Mouse (Mus musculus) lung, postnatal 0 days (tissue): ENCODE measurements around the gene Ect2. TPM values are rescaled to one million over a fixed set of nuclear protein-coding genes. Genes with fewer than 3 reads are reported as not detected.

ENCODE experiments used
- ATAC-seq: fragments of 200-750 bp; cut with Nextera tagmentation; 2 replicates; pipeline ENCODE4 v1.8.0; 2017; ENCODE audit warnings: moderate library complexity
- DNase-seq: peaks from one replicate; pipeline ENCODE4 v3.0.0-alpha.2; 2016; ENCODE audit warnings: low spot score
- H3K27ac ChIP-seq: fragments of 300-500 bp; sonication (generic); 2 replicates; pipeline ENCODE4 v1.5.1; 2014; ENCODE audit warnings: antibody characterized with exemption, mild to moderate bottlenecking, low read length, mixed read lengths
- H3K27me3 ChIP-seq: fragments of 300-500 bp; sonication (generic); replicated peaks from 2 replicates; pipeline ENCODE4 v1.6.1; 2014; ENCODE audit warnings: low read length, mixed read lengths; ENCODE audit not compliant: insufficient read depth
- H3K36me3 ChIP-seq: fragments of 300-500 bp; sonication (generic); 2 replicates; pipeline ENCODE4 v1.6.1; 2014; ENCODE audit warnings: low read length, mixed read lengths; ENCODE audit not compliant: insufficient read depth
- H3K4me1 ChIP-seq: fragments of 300-500 bp; sonication (generic); 2 replicates; pipeline ENCODE4 v1.6.1; 2014; ENCODE audit warnings: antibody characterized with exemption, low read depth, low read length, mixed read lengths; ENCODE audit not compliant: insufficient read depth
- H3K4me2 ChIP-seq: fragments of 300-500 bp; sonication (generic); replicated peaks from 2 replicates; pipeline ENCODE4 v1.6.1; 2014; ENCODE audit warnings: low read depth, mild to moderate bottlenecking, low read length, moderate library complexity, mixed read lengths
- H3K4me3 ChIP-seq: fragments of 300-500 bp; sonication (generic); 2 replicates; pipeline ENCODE4 v1.5.1; 2014; ENCODE audit warnings: low read depth, low read length
- H3K9ac ChIP-seq: fragments of 300-500 bp; sonication (generic); replicated peaks from 2 replicates; pipeline ENCODE4 v1.6.1; 2014; ENCODE audit warnings: low read depth, mild to moderate bottlenecking
- H3K9me3 ChIP-seq: fragments of 300-500 bp; sonication (generic); 2 replicates; pipeline ENCODE4 v1.6.1; 2016; ENCODE audit warnings: low read length, mixed read lengths
- CTCF ChIP-seq: IDR thresholded peaks from 2 replicates; pipeline ENCODE4 v1.5.1; 2016; ENCODE audit warnings: antibody characterized with exemption, mild to moderate bottlenecking
- EP300 ChIP-seq: IDR thresholded peaks from 2 replicates; pipeline ENCODE4 v1.6.1; 2016; ENCODE audit warnings: antibody characterized with exemption, mild to moderate bottlenecking, control low read depth
- WGBS: fragments of 180-500 bp; shearing (Covaris S2); extraction: QIAGEN DNeasy Blood & Tissue Kit; methylation state at CpG from one replicate; pipeline ENCODE4 v1.1.7; 2014; 5-methylcytosine and 5-hydroxymethylcytosine counted together
- polyA plus RNA-seq: library from polyadenylated mRNA; unstranded; fragments of >200 nt; fragmentation: Nextera tagmentation; extraction: Ambion mirVana; gene quantifications from 2 replicates; pipeline ENCODE4 v1.2.1, GENCODE M21; 2015

The Ect2 gene
- polyA plus RNA-seq, 1 experiment from 2014 or later, result 4.6 TPM

DNA sequence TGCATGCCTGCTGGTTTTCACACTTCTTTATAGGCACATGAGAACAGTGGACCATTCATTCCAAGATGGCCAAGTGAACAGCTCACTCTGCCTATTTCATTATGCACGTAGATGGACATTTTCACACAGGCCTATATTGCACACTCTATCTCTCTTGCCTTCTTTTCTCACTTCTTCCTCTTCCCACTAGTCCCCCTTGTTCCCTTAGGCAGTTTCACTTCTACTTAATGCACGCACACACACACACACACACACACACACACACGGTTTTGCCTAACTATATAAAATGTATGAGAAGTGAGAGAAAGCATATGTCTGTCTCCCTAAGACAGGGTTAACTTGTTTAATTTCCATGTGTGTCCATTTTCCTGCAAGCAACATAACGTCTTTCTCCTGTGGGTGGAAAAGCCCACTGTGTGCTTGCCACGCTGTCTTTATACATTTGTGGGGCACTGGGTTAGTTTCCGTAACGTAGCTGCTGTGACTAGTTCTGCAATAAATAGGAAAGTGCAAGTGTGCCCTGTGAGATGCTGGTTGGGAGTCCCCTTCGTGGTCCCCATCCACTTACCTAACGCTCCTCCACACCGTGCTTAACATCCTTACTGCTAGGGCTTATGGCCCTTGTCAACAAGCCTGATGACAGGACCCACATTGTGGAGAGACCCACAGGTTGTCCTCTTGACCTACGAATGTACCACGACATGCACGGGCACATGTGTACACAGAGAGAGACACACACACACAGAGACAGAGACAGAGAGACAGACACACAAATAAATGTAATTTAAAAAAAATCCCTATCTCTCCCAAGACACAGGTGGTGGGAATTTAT, 72.2 kb downstream of the Ect2 start:
- Histone ChIP-seq H3K4me3 (no peak overlapping the region), H3K9ac (no peak overlapping the region), H3K4me2 (no peak overlapping the region), H3K9me3 (no peaks in the 10 kb centered on the region), H3K27ac (no peak overlapping the region), H3K36me3 (no peaks in the 10 kb centered on the region), H3K4me1 (no peaks in the 10 kb centered on the region), H3K27me3 (no peaks in the 10 kb centered on the region)
- DNase-seq (peak; percentile 7), ATAC-seq (no peak)
- WGBS, result 77% methylated on average over 13 of the region's 13 CpGs
- TF ChIP-seq CTCF (no peak), EP300 (no peak)

DNA sequence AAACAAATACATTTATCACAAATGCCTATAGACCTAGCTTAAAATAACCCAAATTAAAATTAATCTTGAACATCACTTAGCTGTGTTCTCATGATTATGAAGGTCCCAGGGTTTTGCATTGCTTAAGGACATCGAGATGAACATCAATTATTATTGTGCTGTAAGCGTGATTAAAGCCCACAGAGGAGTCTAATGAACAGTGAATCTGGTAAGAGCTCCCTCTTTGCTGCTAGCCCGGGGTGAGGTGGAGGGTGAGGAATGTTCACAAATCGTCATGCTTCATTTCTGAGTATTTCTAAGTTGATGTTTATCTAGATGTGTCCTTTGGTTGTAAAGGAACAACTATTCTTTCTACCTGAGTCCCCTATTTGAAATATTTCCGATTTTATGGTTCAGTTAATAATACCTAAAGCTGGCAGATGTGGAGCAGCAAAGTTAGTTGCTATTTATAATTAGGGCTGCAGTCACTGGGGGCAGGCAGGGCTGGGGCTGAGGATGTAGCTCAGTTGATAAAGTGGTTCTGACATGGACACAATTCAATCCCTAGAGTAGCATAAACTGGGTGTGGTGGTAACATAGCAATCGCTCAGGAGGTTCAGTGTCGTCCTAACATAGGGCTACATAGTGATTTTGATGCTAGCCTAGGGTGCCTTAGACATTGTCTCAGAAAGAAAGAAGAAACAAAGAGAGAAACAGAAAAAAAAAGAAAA, 73.5 kb downstream of the Ect2 start:
- H3K4me1 ChIP-seq, result no peaks in the 10 kb centered on the region
- DNase-seq (no peak), ATAC-seq (no peak)
- H3K9me3 ChIP-seq, result no peaks in the 10 kb centered on the region
- WGBS, result 78% methylated on average over 7 of the region's 7 CpGs
- no peaks in the 10 kb centered on the region for H3K27me3 ChIP-seq
- H3K4me3 ChIP-seq, result no peak overlapping the region
- H3K4me2 ChIP-seq, result no peak overlapping the region
- H3K9ac ChIP-seq, result no peak overlapping the region
- H3K27ac ChIP-seq, result no peak overlapping the region
- TF ChIP-seq EP300 (no peak), CTCF (no peak)
- H3K36me3 ChIP-seq, result no peaks in the 10 kb centered on the region

DNA sequence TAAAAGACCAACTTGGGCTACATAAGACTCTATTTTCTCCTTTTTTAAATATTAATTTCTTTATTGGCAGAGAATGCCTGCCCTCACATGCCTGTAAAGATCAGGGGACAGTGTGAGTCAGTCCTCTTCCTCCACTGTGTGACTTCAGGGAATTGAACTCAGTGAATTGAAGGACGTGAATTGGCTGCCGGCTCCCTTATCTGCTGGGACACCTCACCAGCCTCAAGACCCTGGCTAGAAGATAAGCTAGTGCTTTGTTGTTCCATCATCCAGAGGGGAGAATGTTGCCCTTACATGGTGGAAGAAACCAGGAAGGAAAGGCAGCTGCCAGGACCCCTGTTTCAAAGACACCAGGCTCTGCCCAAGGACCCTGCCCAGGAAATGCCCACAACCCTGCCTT, 79.8 kb downstream of the Ect2 start:
- WGBS, result 77% methylated on average over 2 of the region's 2 CpGs
- DNase-seq, result no peak
- Histone ChIP-seq H3K27ac (no peak overlapping the region), H3K4me2 (no peak overlapping the region), H3K27me3 (no peaks in the 10 kb centered on the region), H3K9me3 (no peaks in the 10 kb centered on the region), H3K36me3 (no peaks in the 10 kb centered on the region), H3K4me3 (no peak overlapping the region), H3K4me1 (no peaks in the 10 kb centered on the region), H3K9ac (no peak overlapping the region)
- TF ChIP-seq EP300 (no peak), CTCF (no peak)
- ATAC-seq, result no peak

DNA sequence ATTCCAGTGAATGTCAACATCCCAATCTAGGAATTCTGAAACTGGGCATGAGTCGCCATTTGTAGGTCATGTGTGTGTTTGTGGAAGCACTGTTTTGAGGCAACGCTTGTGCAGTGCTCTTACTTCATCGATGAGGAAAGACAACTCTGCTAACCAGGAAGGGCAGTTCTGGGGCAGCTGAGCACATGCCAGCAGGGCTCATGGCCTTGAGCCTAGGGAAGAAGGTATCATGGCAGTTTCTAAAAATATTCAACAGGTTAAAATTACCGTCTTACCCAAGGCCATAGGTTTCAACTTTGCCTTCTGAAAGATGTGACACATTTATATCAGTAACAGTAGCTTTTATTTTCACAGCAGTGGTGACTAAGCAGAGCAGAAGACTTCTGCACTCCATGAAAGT, 82.0 kb downstream of the Ect2 start:
- no peak overlapping the region for H3K4me3 ChIP-seq
- no peak overlapping the region for H3K9ac ChIP-seq
- DNase-seq (no peak), ATAC-seq (no peak)
- no peak for TF ChIP-seq CTCF
- TF ChIP-seq EP300, result no peak
- H3K9me3 ChIP-seq, result no peaks in the 10 kb centered on the region
- no peaks in the 10 kb centered on the region for H3K27me3 ChIP-seq
- H3K36me3 ChIP-seq, result no peaks in the 10 kb centered on the region
- no peaks in the 10 kb centered on the region for H3K4me1 ChIP-seq
- no peak overlapping the region for H3K27ac ChIP-seq
- no peak overlapping the region for H3K4me2 ChIP-seq
- WGBS, result 91% methylated on average over 4 of the region's 4 CpGs

DNA sequence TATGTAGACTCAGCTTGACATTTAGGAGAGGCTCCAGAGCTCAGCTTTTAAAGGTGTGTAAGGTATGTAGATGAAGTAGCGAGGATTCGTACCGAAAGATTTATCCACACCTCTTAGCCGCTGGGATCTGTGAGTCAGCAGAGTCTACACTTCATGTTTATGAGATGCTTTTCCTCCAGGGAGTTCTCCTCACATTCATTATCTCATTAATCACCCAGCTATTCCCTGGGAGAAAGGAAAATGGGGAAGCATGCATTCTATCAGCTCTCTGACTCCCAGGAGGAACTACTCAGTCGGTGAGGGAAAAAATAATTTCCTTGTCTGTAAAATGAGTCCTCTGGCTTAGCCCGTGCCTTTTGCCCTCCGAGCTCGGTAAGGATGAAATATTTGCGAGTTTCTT, 83.3 kb downstream of the Ect2 start:
- H3K4me3 ChIP-seq, result no peak overlapping the region
- H3K27ac ChIP-seq, result no peak overlapping the region
- H3K36me3 ChIP-seq, result no peaks in the 10 kb centered on the region
- no peaks in the 10 kb centered on the region for H3K9me3 ChIP-seq
- TF ChIP-seq CTCF, result no peak
- no peak for TF ChIP-seq EP300
- no peak overlapping the region for H3K4me2 ChIP-seq
- DNase-seq (no peak), ATAC-seq (no peak)
- 70% methylated on average over 9 of the region's 9 CpGs for WGBS
- no peaks in the 10 kb centered on the region for H3K4me1 ChIP-seq
- H3K27me3 ChIP-seq, result no peaks in the 10 kb centered on the region
- H3K9ac ChIP-seq, result no peak overlapping the region

DNA sequence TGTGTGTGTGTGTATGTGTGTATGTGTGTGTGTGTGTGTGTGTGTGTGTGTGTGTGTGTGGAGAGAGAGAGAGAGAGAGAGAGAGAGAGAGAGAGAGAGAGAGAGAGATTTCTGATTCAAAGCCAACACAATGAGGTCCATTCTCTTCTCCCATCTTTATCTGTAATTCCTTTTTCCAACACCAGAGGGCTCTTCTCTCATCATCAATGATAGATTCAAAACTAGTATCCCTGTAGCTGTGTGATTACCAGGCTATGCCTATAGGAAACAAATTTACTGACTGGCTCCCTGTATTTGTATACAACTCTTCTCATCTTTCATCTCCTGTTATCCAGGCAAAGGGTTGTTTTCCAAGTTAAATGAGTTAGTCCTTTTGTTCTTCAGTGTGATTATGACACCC, 86.5 kb downstream of the Ect2 start:
- ATAC-seq (no peak), DNase-seq (peak; percentile 5)
- no peak overlapping the region for H3K4me2 ChIP-seq
- H3K4me3 ChIP-seq, result no peak overlapping the region
- no peaks in the 10 kb centered on the region for H3K9me3 ChIP-seq
- no peak overlapping the region for H3K27ac ChIP-seq
- H3K36me3 ChIP-seq, result no peaks in the 10 kb centered on the region
- H3K27me3 ChIP-seq, result no peaks in the 10 kb centered on the region
- TF ChIP-seq EP300 (no peak), CTCF (peak; percentile 53)
- H3K9ac ChIP-seq, result no peak overlapping the region
- H3K4me1 ChIP-seq, result no peaks in the 10 kb centered on the region
